Mouse (Mus musculus) lung, embryonic 16.5 days (tissue): ENCODE data around the gene Med8. TPM values are rescaled to one million over a fixed set of nuclear protein-coding genes. Genes with fewer than 3 reads are reported as not detected.

ENCODE experiments used
- ATAC-seq: fragments of 200-750 bp; cut with Nextera tagmentation; 2 replicates; pipeline ENCODE4 v1.8.0; 2017; ENCODE audit warnings: low read depth, mild to moderate bottlenecking, moderate library complexity
- H3K27ac ChIP-seq: fragments of 300-500 bp; sonication (generic); 2 replicates; pipeline ENCODE4 v1.5.1; 2014; ENCODE audit warnings: mild to moderate bottlenecking, control low read depth, low read length
- H3K27me3 ChIP-seq: fragments of 300-500 bp; sonication (generic); 2 replicates; pipeline ENCODE4 v1.6.1; 2014; ENCODE audit warnings: low read depth, low read length, mixed read lengths; ENCODE audit not compliant: control insufficient read depth, insufficient read depth
- H3K36me3 ChIP-seq: fragments of 300-500 bp; sonication (generic); 2 replicates; pipeline ENCODE4 v1.6.1; 2014; ENCODE audit warnings: low read length; ENCODE audit not compliant: control insufficient read depth, insufficient read depth
- H3K4me1 ChIP-seq: fragments of 300-500 bp; sonication (generic); replicated peaks from 2 replicates; pipeline ENCODE4 v1.6.1; 2014; ENCODE audit warnings: low read length, mixed read lengths; ENCODE audit not compliant: control insufficient read depth, insufficient read depth
- H3K4me2 ChIP-seq: fragments of 300-500 bp; sonication (generic); 2 replicates; pipeline ENCODE4 v1.6.1; 2014; ENCODE audit warnings: low read depth, low read length, control low read depth
- H3K4me3 ChIP-seq: fragments of 300-500 bp; sonication (generic); 2 replicates; pipeline ENCODE4 v1.5.1; 2014; ENCODE audit warnings: mild to moderate bottlenecking, low read length, control low read depth
- H3K9ac ChIP-seq: fragments of 300-500 bp; sonication (generic); 2 replicates; pipeline ENCODE4 v1.6.1; 2014; ENCODE audit warnings: low read length, control low read depth
- H3K9me3 ChIP-seq: fragments of 300-500 bp; sonication (generic); 2 replicates; pipeline ENCODE4 v1.6.1; 2016; ENCODE audit warnings: low read length; ENCODE audit not compliant: control insufficient read depth
- WGBS: fragments of 180-500 bp; shearing (Covaris S2); extraction: QIAGEN DNeasy Blood & Tissue Kit; methylation state at CpG from one replicate; pipeline ENCODE4 v1.1.7; 2014; 5-methylcytosine and 5-hydroxymethylcytosine counted together
- polyA plus RNA-seq: library from polyadenylated mRNA; unstranded; fragments of >200 nt; fragmentation: Nextera tagmentation; extraction: Ambion mirVana; gene quantifications from 2 replicates; pipeline ENCODE4 v1.2.1, GENCODE M21; 2015

The Med8 gene
- polyA plus RNA-seq, 1 experiment from 2014 or later, result 90.1 TPM

DNA sequence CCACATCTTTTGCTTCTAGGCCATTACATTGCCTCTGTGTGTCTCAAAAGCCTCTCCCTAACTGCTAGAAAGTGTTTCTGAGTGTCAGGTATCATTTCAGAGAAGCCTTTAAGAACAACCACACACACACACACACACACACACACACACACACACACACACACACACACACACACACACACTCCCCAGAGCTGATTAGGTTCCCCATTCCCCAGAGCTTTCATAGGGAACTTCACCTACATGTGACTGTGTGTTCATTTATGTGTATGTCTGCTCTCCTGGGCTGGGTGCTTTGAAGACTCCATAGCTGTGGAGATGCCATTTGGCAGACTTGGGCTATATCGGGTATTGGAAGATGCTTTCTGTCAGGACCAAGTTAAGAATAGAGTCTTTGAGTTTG is 16.2 kb downstream of the Med8 start:
- H3K4me1 ChIP-seq, result peaks cover 26% of the 10 kb centered on the region
- 87% methylated on average over 1 of the region's 1 CpGs for WGBS
- ATAC-seq, result no peak
- H3K36me3 ChIP-seq, result no peaks in the 10 kb centered on the region; the same call in 1 of the 2 replicates
- H3K27me3 ChIP-seq, result no peaks in the 10 kb centered on the region
- no peak overlapping the region for H3K27ac ChIP-seq
- H3K4me2 ChIP-seq, result no peak overlapping the region
- H3K9me3 ChIP-seq, result no peaks in the 10 kb centered on the region
- H3K4me3 ChIP-seq, result no peak overlapping the region
- no peak overlapping the region for H3K9ac ChIP-seq

DNA sequence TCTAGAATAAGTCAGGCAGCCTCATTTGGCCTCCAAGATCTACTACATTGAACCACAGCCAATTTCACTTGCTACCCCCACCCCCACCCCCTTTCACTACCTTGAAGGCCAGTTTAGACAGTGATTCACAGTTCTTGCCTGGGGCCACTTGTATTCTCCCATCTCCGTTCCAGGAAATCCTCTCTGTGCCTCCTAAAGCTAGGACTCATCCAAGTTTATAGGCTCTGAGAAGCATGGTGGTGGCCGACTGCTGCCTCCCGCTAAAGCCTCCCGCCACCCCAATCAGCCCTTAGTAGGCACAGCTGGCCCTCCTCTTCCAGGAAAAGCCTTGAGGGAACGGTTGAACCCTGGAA is 18.3 kb downstream of the Med8 start:
- H3K4me2 ChIP-seq, result peak overlapping the region; percentile 84
- H3K36me3 ChIP-seq, result peaks cover 11% of the 10 kb centered on the region
- WGBS, result 4% methylated on average over 5 of the region's 5 CpGs
- no peaks in the 10 kb centered on the region for H3K9me3 ChIP-seq
- ATAC-seq, result peak; percentile 49
- H3K27ac ChIP-seq, result peak overlapping the region; percentile 94
- no peaks in the 10 kb centered on the region for H3K27me3 ChIP-seq
- H3K4me1 ChIP-seq, result peaks cover 29% of the 10 kb centered on the region
- H3K4me3 ChIP-seq, result peak overlapping the region; percentile 82
- peak overlapping the region; percentile 82 for H3K9ac ChIP-seq

DNA sequence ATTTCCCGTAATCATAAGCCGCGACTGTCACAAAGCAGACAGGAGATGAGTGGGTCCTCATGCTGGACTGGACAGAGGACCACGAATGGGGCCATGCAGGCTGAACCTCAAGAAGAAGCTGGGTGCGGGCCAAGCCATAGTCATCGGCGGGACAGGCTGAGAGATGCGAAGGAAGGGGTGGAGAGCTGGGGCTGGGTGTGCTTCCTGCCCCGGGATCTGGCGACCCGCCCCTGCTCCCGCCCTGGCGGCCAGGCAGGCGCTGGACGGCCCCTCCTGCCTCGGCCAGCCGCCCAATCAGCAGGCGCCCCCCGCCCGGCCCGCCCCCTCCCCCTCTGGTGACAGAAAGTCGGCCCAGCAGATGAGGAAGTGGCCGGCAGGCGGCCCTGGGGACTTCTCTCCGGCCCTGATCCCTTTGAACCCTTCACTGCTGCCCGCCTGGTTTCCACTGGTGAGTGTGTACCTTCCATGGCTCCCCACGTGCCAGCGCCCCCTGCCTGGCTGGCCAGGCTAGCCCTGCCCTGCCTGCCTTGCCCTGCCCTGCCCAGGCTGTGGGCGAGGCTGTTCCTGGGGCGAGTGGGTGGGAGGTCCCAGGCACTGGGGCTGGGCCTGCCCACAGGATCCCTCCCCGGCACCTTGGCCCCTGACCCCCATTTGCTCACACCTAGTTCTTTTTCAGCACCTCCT is 18.8 kb downstream of the Med8 start, which contains the start of gene Elovl1:
Elovl1 (plus strand) TSS at position 326 of the 684 bp plus-strand sequence.
- H3K27me3 ChIP-seq, result no peaks in the 10 kb centered on the region
- no peaks in the 10 kb centered on the region for H3K9me3 ChIP-seq
- peak within 1 kb of the TSS; percentile 82 for H3K4me3 ChIP-seq
- under 1% methylated on average over 28 of the region's 31 CpGs for WGBS
- peak within 1 kb of the TSS; percentile 85 for H3K9ac ChIP-seq
- H3K36me3 ChIP-seq, result peaks cover 16% of the 10 kb centered on the region
- peak within 1 kb of the TSS; percentile 84 for H3K4me2 ChIP-seq
- H3K27ac ChIP-seq, result peak within 1 kb of the TSS; percentile 94
- peaks cover 29% of the 10 kb centered on the region for H3K4me1 ChIP-seq
- ATAC-seq, result peak; percentile 97

GRCm38 (mm10) chr4:118428531-118429214 is 19.5 kb downstream of the Med8 start:
- Histone ChIP-seq H3K27ac (peak overlapping the region; percentile 90), H3K4me1 (peaks cover 29% of the 10 kb centered on the region), H3K4me2 (peak overlapping the region; percentile 84), H3K9ac (peak overlapping the region; percentile 85), H3K4me3 (peak overlapping the region; percentile 82), H3K36me3 (peaks cover 22% of the 10 kb centered on the region), H3K27me3 (no peaks in the 10 kb centered on the region), H3K9me3 (no peaks in the 10 kb centered on the region)
- ATAC-seq, result peak; percentile 13; the same call in 1 of the 2 replicates
- 17% methylated on average over 15 of the region's 15 CpGs for WGBS

DNA sequence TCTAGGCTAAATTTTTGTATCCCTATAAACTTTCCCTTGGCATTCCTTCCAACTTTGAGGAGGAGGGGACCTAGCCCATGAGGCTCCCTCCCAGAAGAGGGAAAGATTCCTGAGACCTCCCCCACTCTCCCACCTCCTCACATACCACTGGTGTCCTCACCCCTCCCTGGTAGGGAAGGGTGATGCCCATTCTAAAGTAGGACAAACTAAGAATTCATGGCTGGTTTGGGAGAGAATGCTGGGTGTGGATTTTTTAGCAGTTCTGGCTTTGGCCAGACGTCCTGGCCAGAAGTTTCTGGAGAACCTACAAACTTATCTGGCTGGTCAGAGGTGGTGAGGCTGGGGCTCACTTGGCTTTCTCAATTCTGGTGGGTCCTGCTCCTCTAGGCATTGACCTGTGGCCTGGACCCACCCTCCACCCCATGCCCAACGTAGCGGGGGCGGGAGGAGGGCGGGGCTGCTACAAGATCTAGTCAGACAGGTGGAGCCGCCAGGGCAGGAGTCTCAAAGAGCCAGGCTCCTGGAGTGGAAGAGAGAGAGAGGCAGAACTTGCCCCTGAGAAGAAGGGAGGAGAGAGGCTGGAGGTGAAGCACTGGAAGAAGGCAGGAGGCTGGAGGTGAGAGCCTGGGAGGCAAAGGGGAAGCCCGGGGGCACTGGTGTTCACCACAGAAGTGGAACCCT is 20.2 kb downstream of the Med8 start:
- Histone ChIP-seq H3K4me1 (peaks cover 33% of the 10 kb centered on the region), H3K27ac (peak overlapping the region; percentile 90), H3K9ac (peak overlapping the region; percentile 85), H3K27me3 (no peaks in the 10 kb centered on the region), H3K9me3 (no peaks in the 10 kb centered on the region), H3K4me2 (peak overlapping the region; percentile 84), H3K4me3 (peak overlapping the region; percentile 82), H3K36me3 (peaks cover 22% of the 10 kb centered on the region)
- no peak for ATAC-seq
- WGBS, result 21% methylated on average over 7 of the region's 7 CpGs

- no peak for ATAC-seq
- Histone ChIP-seq H3K27me3 (no peaks in the 10 kb centered on the region), H3K4me3 (no peak overlapping the region), H3K27ac (no peak overlapping the region), H3K9me3 (no peaks in the 10 kb centered on the region), H3K36me3 (peaks cover 22% of the 10 kb centered on the region), H3K9ac (no peak overlapping the region), H3K4me1 (peaks cover 46% of the 10 kb centered on the region), H3K4me2 (no peak overlapping the region)
- WGBS, result 70% methylated on average over 8 of the region's 8 CpGs
Measured at GRCm38 (mm10) chr4:118432332-118432731, 23.2 kb downstream of the Med8 start.

GRCm38 (mm10) chr4:118436820-118437603 is 27.9 kb downstream of the Med8 start, which contains the start of gene Cdc20:
Gene Cdc20 (minus strand): TSS chr4:118437352.
- no peaks in the 10 kb centered on the region for H3K27me3 ChIP-seq
- ATAC-seq, result peak; percentile 97
- H3K4me1 ChIP-seq, result peaks cover 28% of the 10 kb centered on the region

GRCm38 (mm10) chr4:118437829-118438253 is 28.7 kb downstream of the Med8 start:
- WGBS, result 4% methylated on average over 12 of the region's 12 CpGs
- Histone ChIP-seq H3K4me2 (peak overlapping the region; percentile 97), H3K27me3 (no peaks in the 10 kb centered on the region), H3K4me3 (peak overlapping the region; percentile 78), H3K27ac (peak overlapping the region; percentile 89), H3K4me1 (peaks cover 28% of the 10 kb centered on the region), H3K9ac (peak overlapping the region; percentile 88), H3K36me3 (peaks cover 7% of the 10 kb centered on the region), H3K9me3 (no peaks in the 10 kb centered on the region)
- peak; percentile 26; the same call in 1 of the 2 replicates for ATAC-seq

More at GRCm38 (mm10) chr4:118436820-118437603, 27.9 kb downstream of the Med8 start, which contains the start of gene Cdc20:
- Histone ChIP-seq H3K9ac (peak within 1 kb of the TSS; percentile 88), H3K27ac (peak within 1 kb of the TSS; percentile 89), H3K4me3 (peak within 1 kb of the TSS; percentile 78), H3K36me3 (peaks cover 15% of the 10 kb centered on the region), H3K4me2 (peak within 1 kb of the TSS; percentile 97), H3K9me3 (no peaks in the 10 kb centered on the region)
- under 1% methylated on average over 66 of the region's 67 CpGs for WGBS
